Mouse (Mus musculus) liver, embryonic 15.5 days (tissue): ENCODE data around the gene Lrrc55. TPM values are rescaled to one million over a fixed set of nuclear protein-coding genes. Genes with fewer than 3 reads are reported as not detected.
A peak's percentile ranks its signal among the peaks of the same experiment; 100 is the strongest.

ENCODE experiments used
- ATAC-seq: fragments of 200-750 bp; cut with Nextera tagmentation; 2 replicates; pipeline ENCODE4 v1.8.0; 2017; ENCODE audit warnings: moderate number of reproducible peaks, mild to moderate bottlenecking, moderate library complexity; ENCODE audit not compliant: insufficient read depth
- H3K27ac ChIP-seq: fragments of 300-500 bp; sonication (generic); replicated peaks from 2 replicates; pipeline ENCODE4 v1.5.1; 2015; ENCODE audit warnings: mild to moderate bottlenecking, inconsistent platforms
- H3K27me3 ChIP-seq: fragments of 300-500 bp; sonication (generic); 2 replicates; pipeline ENCODE4 v1.6.1; 2015; ENCODE audit warnings: mild to moderate bottlenecking, inconsistent platforms
- H3K36me3 ChIP-seq: fragments of 300-500 bp; sonication (generic); replicated peaks from 2 replicates; pipeline ENCODE4 v1.6.1; 2015; ENCODE audit warnings: moderate library complexity, mild to moderate bottlenecking, inconsistent platforms
- H3K4me1 ChIP-seq: fragments of 300-500 bp; sonication (generic); replicated peaks from 2 replicates; pipeline ENCODE4 v1.6.1; 2015; ENCODE audit warnings: inconsistent platforms
- H3K4me2 ChIP-seq: fragments of 300-500 bp; sonication (generic); 2 replicates; pipeline ENCODE4 v1.6.1; 2015; ENCODE audit warnings: moderate library complexity, mild to moderate bottlenecking, inconsistent platforms
- H3K4me3 ChIP-seq: fragments of 300-500 bp; sonication (generic); replicated peaks from 2 replicates; pipeline ENCODE4 v1.5.1; 2015; ENCODE audit warnings: mild to moderate bottlenecking, inconsistent platforms
- H3K9ac ChIP-seq: fragments of 300-500 bp; sonication (generic); 2 replicates; pipeline ENCODE4 v1.6.1; 2015; ENCODE audit warnings: moderate library complexity, mild to moderate bottlenecking, inconsistent platforms
- H3K9me3 ChIP-seq: fragments of 300-500 bp; sonication (generic); replicated peaks from 2 replicates; pipeline ENCODE4 v1.6.1; 2016; ENCODE audit warnings: inconsistent platforms
- WGBS: fragments of 180-500 bp; shearing (Covaris S2); methylation state at CpG from one replicate; pipeline ENCODE4 v1.1.7; 2015; ENCODE audit warnings: mixed read lengths; ENCODE audit not compliant: insufficient replicate concordance; 5-methylcytosine and 5-hydroxymethylcytosine counted together
- polyA plus RNA-seq: library from polyadenylated mRNA; unstranded; fragments of >200 nt; fragmentation: Nextera tagmentation; extraction: Ambion mirVana; gene quantifications from 2 replicates; pipeline ENCODE4 v1.2.1, GENCODE M21; 2015

Lrrc55 gene
- polyA plus RNA-seq, 1 experiment from 2014 or later = 0.07 TPM

GRCm38 (mm10) chr2:85144908-85145307 is 52.1 kb downstream of the Lrrc55 start:
- Histone ChIP-seq H3K27me3 (no peaks in the 10 kb centered on the region), H3K27ac (no peak overlapping the region), H3K36me3 (no peaks in the 10 kb centered on the region), H3K4me2 (no peak overlapping the region), H3K9me3 (no peaks in the 10 kb centered on the region), H3K4me3 (no peak overlapping the region), H3K4me1 (peaks cover 3% of the 10 kb centered on the region; the same call in 1 of the 2 replicates), H3K9ac (no peak overlapping the region)
- WGBS = 51% methylated on average over 2 of the region's 2 CpGs
- no peak for ATAC-seq

- peaks cover 18% of the 10 kb centered on the region; the same call in 1 of the 2 replicates for H3K27me3 ChIP-seq
- H3K4me1 ChIP-seq = peaks cover 7% of the 10 kb centered on the region; the same call in 1 of the 2 replicates
- no peak for ATAC-seq
- no peak overlapping the region for H3K27ac ChIP-seq
- H3K9ac ChIP-seq = no peak overlapping the region
- no peaks in the 10 kb centered on the region for H3K9me3 ChIP-seq
- H3K4me2 ChIP-seq = no peak overlapping the region
- H3K36me3 ChIP-seq = no peaks in the 10 kb centered on the region
- no peak overlapping the region for H3K4me3 ChIP-seq
These were observed 56.2 kb downstream of the Lrrc55 start for GRCm38 (mm10) chr2:85140833-85141232.

- WGBS = 58% methylated on average over 7 of the region's 7 CpGs
- no peak overlapping the region for H3K4me3 ChIP-seq
These were observed 57.2 kb downstream of the Lrrc55 start for GRCm38 (mm10) chr2:85139846-85140245.

DNA sequence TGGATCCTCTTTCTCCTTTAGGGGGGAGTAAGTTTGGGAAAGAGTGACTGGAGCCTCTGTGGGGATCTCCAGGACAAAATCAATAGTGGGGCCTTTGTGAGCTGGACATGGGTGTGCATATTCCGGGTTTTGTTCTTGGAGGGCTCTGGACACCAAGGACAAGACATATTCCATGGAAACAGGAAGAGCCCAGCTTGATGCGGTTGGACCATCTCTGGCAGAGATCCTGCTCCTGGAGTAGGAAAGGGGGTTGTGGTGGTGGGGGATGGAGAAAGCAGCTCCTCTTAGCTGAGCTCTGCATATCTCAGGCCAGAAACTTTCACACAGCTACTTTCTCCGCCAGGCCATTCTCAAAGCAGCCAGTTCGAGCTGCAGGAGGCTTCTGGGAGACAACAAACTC is 57.6 kb downstream of the Lrrc55 start:
- H3K4me1 ChIP-seq = peaks cover 7% of the 10 kb centered on the region; the same call in 1 of the 2 replicates
- no peaks in the 10 kb centered on the region for H3K9me3 ChIP-seq
- no peaks in the 10 kb centered on the region for H3K36me3 ChIP-seq
- ATAC-seq = no peak
- 40% methylated on average over 4 of the region's 4 CpGs for WGBS
- H3K4me2 ChIP-seq = no peak overlapping the region
- no peak overlapping the region for H3K4me3 ChIP-seq
- no peak overlapping the region for H3K9ac ChIP-seq
- H3K27ac ChIP-seq = no peak overlapping the region
- peaks cover 18% of the 10 kb centered on the region; the same call in 1 of the 2 replicates for H3K27me3 ChIP-seq

More at GRCm38 (mm10) chr2:85139846-85140245, 57.2 kb downstream of the Lrrc55 start:
- H3K36me3 ChIP-seq = no peaks in the 10 kb centered on the region
- ATAC-seq = no peak
- H3K4me2 ChIP-seq = no peak overlapping the region
- H3K27ac ChIP-seq = no peak overlapping the region
- peaks cover 18% of the 10 kb centered on the region; the same call in 1 of the 2 replicates for H3K27me3 ChIP-seq
- H3K9me3 ChIP-seq = no peaks in the 10 kb centered on the region
- H3K4me1 ChIP-seq = peaks cover 7% of the 10 kb centered on the region; the same call in 1 of the 2 replicates
- H3K9ac ChIP-seq = no peak overlapping the region

GRCm38 (mm10) chr2:85138143-85138542 is 58.9 kb downstream of the Lrrc55 start:
- Histone ChIP-seq H3K4me2 (no peak overlapping the region), H3K4me3 (no peak overlapping the region), H3K27me3 (peaks cover 18% of the 10 kb centered on the region; the same call in 1 of the 2 replicates), H3K27ac (no peak overlapping the region), H3K4me1 (peaks cover 7% of the 10 kb centered on the region; the same call in 1 of the 2 replicates), H3K9me3 (no peaks in the 10 kb centered on the region), H3K9ac (no peak overlapping the region), H3K36me3 (no peaks in the 10 kb centered on the region)
- WGBS = 17% methylated on average over 2 of the region's 2 CpGs
- ATAC-seq = no peak

- Histone ChIP-seq H3K9ac (no peak overlapping the region), H3K27ac (no peak overlapping the region), H3K27me3 (peaks cover 18% of the 10 kb centered on the region; the same call in 1 of the 2 replicates), H3K36me3 (no peaks in the 10 kb centered on the region), H3K4me1 (peaks cover 7% of the 10 kb centered on the region; the same call in 1 of the 2 replicates), H3K9me3 (no peaks in the 10 kb centered on the region), H3K4me2 (peak overlapping the region; percentile 38; the same call in 1 of the 2 replicates), H3K4me3 (no peak overlapping the region)
- no peak for ATAC-seq
- 14% methylated on average over 10 of the region's 10 CpGs for WGBS
These were observed 59.3 kb downstream of the Lrrc55 start for GRCm38 (mm10) chr2:85137601-85138140.

DNA sequence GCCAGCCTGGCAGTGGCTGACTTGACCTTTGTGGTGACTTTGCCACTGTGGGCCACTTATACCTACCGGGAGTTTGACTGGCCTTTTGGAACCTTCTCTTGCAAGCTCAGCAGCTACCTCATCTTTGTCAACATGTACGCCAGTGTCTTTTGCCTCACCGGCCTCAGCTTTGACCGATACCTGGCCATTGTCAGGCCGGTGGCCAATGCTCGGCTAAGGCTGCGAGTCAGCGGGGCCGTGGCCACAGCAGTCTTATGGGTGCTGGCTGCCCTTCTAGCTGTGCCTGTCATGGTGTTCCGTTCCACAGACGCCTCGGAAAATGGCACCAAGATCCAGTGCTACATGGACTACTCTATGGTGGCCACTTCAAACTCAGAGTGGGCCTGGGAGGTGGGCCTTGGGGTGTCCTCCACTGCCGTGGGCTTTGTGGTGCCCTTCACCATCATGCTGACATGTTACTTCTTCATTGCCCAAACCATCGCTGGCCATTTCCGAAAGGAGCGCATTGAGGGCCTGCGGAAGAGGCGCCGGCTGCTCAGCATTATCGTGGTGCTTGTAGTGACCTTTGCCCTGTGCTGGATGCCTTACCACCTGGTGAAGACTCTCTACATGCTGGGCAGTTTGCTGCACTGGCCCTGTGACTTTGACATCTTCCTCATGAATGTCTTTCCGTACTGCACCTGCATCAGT is 60.0 kb downstream of the Lrrc55 start:
- Histone ChIP-seq H3K9me3 (no peaks in the 10 kb centered on the region), H3K4me2 (no peak overlapping the region), H3K4me1 (peaks cover 13% of the 10 kb centered on the region), H3K4me3 (no peak overlapping the region), H3K27ac (no peak overlapping the region), H3K9ac (no peak overlapping the region), H3K27me3 (peaks cover 18% of the 10 kb centered on the region; the same call in 1 of the 2 replicates), H3K36me3 (no peaks in the 10 kb centered on the region)
- no peak for ATAC-seq
- 62% methylated on average over 21 of the region's 21 CpGs for WGBS

- H3K4me2 ChIP-seq = no peak within 1 kb of the TSS
- H3K36me3 ChIP-seq = no peaks in the 10 kb centered on the region
- 29% methylated on average over 4 of the region's 4 CpGs for WGBS
- H3K4me3 ChIP-seq = no peak within 1 kb of the TSS
- H3K9ac ChIP-seq = no peak within 1 kb of the TSS
- peaks cover 18% of the 10 kb centered on the region; the same call in 1 of the 2 replicates for H3K27me3 ChIP-seq
- ATAC-seq = no peak
- H3K9me3 ChIP-seq = no peaks in the 10 kb centered on the region
- peaks cover 21% of the 10 kb centered on the region for H3K4me1 ChIP-seq
- H3K27ac ChIP-seq = no peak within 1 kb of the TSS
These were observed 60.9 kb downstream of the Lrrc55 start, which contains the start of gene Aplnr for GRCm38 (mm10) chr2:85136089-85136488. Gene Aplnr, plus strand, starts transcription at chr2:85136225.

DNA sequence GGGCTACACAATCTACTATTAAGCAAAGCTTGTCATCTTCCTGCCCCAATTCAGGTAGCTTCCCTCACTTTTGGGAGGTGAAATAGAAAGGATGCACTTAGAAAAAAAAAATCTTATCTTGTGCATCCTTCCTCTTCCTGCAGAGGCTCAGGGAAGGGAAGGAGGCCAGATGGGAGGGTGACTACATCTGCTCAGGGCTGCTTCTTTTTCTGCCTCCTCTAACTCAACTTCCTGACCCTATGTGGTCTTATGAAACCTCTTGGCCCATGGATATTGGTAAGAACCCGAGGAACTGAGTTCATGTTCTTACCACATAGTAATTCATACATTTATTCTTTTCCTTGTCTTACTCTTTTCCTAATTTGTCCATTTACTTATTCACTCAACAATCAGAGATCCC is 61.9 kb downstream of the Lrrc55 start:
- ATAC-seq = no peak
- 2% methylated on average over 1 of the region's 1 CpGs for WGBS

GRCm38 (mm10) chr2:85132204-85132603 is 64.8 kb downstream of the Lrrc55 start:
- H3K36me3 ChIP-seq = no peaks in the 10 kb centered on the region
- WGBS = 18% methylated on average over 2 of the region's 2 CpGs
- H3K9me3 ChIP-seq = no peaks in the 10 kb centered on the region
- peaks cover 21% of the 10 kb centered on the region for H3K4me1 ChIP-seq
- H3K9ac ChIP-seq = no peak overlapping the region
- peaks cover 13% of the 10 kb centered on the region; the same call in 1 of the 2 replicates for H3K27me3 ChIP-seq
- ATAC-seq = no peak
- 0 out of 2 replicates have a peak overlapping the region, but pooled peaks have one; percentile 7 for H3K27ac ChIP-seq
- H3K4me3 ChIP-seq = no peak overlapping the region
- no peak overlapping the region for H3K4me2 ChIP-seq

More for the DNA sequence above, 61.9 kb downstream of the Lrrc55 start:
- Histone ChIP-seq H3K9me3 (no peaks in the 10 kb centered on the region), H3K9ac (no peak overlapping the region), H3K27ac (no peak overlapping the region), H3K4me2 (no peak overlapping the region), H3K4me1 (peaks cover 25% of the 10 kb centered on the region), H3K27me3 (peaks cover 18% of the 10 kb centered on the region; the same call in 1 of the 2 replicates), H3K4me3 (no peak overlapping the region), H3K36me3 (no peaks in the 10 kb centered on the region)

DNA sequence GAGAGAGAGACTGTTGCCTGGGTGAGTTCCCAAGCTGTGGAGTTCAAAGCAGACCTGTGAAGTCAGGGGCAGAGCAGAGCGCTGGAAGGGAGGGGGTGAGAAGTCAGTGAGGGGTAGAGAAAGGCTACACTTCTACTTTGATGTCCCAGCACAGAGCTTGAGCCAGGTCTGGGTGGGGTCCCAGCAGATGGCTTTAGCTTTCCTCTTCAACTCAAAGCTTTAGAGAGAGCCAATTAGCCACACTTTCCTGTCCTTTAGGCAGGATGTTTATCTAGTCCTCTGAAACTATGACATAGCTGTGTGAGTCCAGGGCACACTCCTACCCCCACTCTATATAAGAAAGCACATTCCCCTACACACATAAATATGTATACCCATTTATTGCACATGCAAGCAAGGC is 65.3 kb downstream of the Lrrc55 start:
- 36% methylated on average over 1 of the region's 1 CpGs for WGBS

More for the DNA sequence above, 65.3 kb downstream of the Lrrc55 start:
- Histone ChIP-seq H3K27ac (0 out of 2 replicates have a peak overlapping the region, but pooled peaks have one; percentile 7), H3K4me3 (no peak overlapping the region), H3K9ac (no peak overlapping the region), H3K9me3 (no peaks in the 10 kb centered on the region), H3K36me3 (no peaks in the 10 kb centered on the region), H3K4me2 (no peak overlapping the region), H3K4me1 (peaks cover 21% of the 10 kb centered on the region), H3K27me3 (0 out of 2 replicates have a peak, but pooled peaks cover 8% of the 10 kb centered on the region)
- no peak for ATAC-seq
